Mouse (Mus musculus) intestine, embryonic 14.5 days (tissue): Measurements from ENCODE around the gene Tmem40. TPM values are rescaled to one million over a fixed set of nuclear protein-coding genes. Genes with fewer than 3 reads are reported as not detected.

Experiments
- ATAC-seq: fragments of 200-750 bp; cut with Nextera tagmentation; replicated peaks from 2 replicates; pipeline ENCODE4 v1.8.0; 2017; ENCODE audit warnings: low read depth, moderate number of reproducible peaks, moderate TSS enrichment, moderate library complexity; ENCODE audit not compliant: low FRiP score, low TSS enrichment
- DNase-seq: peaks from one replicate; pipeline ENCODE4 v3.0.0-alpha.2; 2018; ENCODE audit warnings: low spot score
- H3K27ac ChIP-seq: fragments of 300-500 bp; sonication (generic); 2 replicates; pipeline ENCODE4 v1.5.1; 2014; ENCODE audit warnings: low read depth, mild to moderate bottlenecking, control low read depth
- H3K27me3 ChIP-seq: fragments of 300-500 bp; sonication (generic); replicated peaks from 2 replicates; pipeline ENCODE4 v1.6.1; 2014; ENCODE audit warnings: low read length, control low read depth; ENCODE audit not compliant: control insufficient read depth, insufficient read depth
- H3K36me3 ChIP-seq: fragments of 300-500 bp; sonication (generic); 2 replicates; pipeline ENCODE4 v1.6.1; 2014; ENCODE audit warnings: low read length, control low read depth; ENCODE audit not compliant: control insufficient read depth, insufficient read depth
- H3K4me1 ChIP-seq: fragments of 300-500 bp; sonication (generic); replicated peaks from 2 replicates; pipeline ENCODE4 v1.6.1; 2014; ENCODE audit warnings: low read length, control low read depth, mixed read lengths; ENCODE audit not compliant: control insufficient read depth, insufficient read depth
- H3K4me2 ChIP-seq: fragments of 300-500 bp; sonication (generic); 2 replicates; pipeline ENCODE4 v1.6.1; 2014; ENCODE audit warnings: low read length
- H3K4me3 ChIP-seq: fragments of 300-500 bp; sonication (generic); 2 replicates; pipeline ENCODE4 v1.5.1; 2014; ENCODE audit warnings: low read depth, low read length, control low read depth, mixed read lengths
- H3K9ac ChIP-seq: fragments of 300-500 bp; sonication (generic); 2 replicates; pipeline ENCODE4 v1.6.1; 2014; ENCODE audit warnings: mild to moderate bottlenecking, low read length
- H3K9me3 ChIP-seq: fragments of 300-500 bp; sonication (generic); 2 replicates; pipeline ENCODE4 v1.6.1; 2016; ENCODE audit warnings: low read length, control low read depth; ENCODE audit not compliant: control insufficient read depth
- WGBS: fragments of 180-500 bp; shearing (Covaris S2); extraction: QIAGEN DNeasy Blood & Tissue Kit; methylation state at CpG from one replicate; pipeline ENCODE4 v1.1.7; 2014; 5-methylcytosine and 5-hydroxymethylcytosine counted together
- polyA plus RNA-seq: library from polyadenylated mRNA; unstranded; fragments of >200 nt; fragmentation: Nextera tagmentation; extraction: Ambion mirVana; gene quantifications from 2 replicates; pipeline ENCODE4 v1.2.1, GENCODE M21; 2014

Gene Tmem40
- polyA plus RNA-seq, 1 experiment from 2014 or later, result 0.51 TPM

DNA sequence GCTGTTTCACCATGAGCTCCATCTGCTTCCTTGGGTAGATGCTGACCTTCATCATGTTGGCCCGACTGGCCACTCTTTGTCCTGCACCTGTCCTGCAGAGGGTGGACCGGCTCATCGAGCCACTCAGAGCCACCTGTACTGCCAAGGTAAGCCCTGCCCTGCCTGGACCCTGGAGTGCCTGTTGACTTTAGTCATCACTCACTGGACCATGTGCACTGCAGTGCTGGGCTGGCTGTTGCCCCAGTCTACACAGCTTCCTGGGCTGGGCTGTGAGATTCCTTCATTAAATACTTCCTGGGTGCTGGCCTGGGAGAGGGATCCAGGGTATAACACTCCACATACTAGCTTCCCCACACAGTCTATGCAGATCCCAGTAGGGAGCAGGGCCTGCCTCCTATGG lies 39.6 kb upstream of the Tmem40 start:
- Histone ChIP-seq H3K9ac (no peak overlapping the region), H3K27me3 (no peaks in the 10 kb centered on the region), H3K36me3 (peaks cover 95% of the 10 kb centered on the region), H3K9me3 (no peaks in the 10 kb centered on the region), H3K27ac (no peak overlapping the region), H3K4me2 (no peak overlapping the region), H3K4me1 (peaks cover 11% of the 10 kb centered on the region), H3K4me3 (no peak overlapping the region)
- WGBS, result 86% methylated on average over 3 of the region's 3 CpGs
- ATAC-seq (no peak), DNase-seq (no peak)

DNA sequence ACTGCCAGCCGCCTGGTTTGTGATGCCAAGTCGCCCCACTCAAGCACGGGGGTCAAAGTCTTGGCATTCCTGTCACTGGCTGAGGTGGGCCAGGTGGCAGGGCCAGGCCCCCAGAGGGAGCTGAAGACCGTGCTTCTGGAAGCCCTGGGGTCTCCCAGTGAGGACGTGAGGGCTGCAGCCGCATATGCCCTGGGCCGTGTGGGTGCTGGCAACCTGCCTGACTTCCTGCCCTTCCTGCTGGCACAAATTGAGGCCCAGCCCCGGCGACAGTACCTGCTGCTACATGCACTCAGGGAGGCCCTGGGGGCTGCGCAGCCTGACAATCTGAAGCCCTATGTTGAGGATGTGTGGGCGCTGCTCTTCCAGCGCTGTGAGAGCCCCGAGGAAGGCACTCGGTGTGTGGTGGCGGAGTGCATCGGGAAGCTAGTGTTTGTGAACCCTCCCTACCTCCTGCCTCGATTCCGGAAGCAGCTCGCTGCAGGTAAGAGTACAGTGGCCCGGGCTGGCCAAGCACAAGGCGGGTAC lies 30.5 kb upstream of the Tmem40 start:
- ATAC-seq, result no peak
- H3K9ac ChIP-seq, result no peak overlapping the region
- WGBS, result 89% methylated on average over 21 of the region's 21 CpGs
- no peak overlapping the region for H3K27ac ChIP-seq
- no peaks in the 10 kb centered on the region for H3K4me1 ChIP-seq
- H3K27me3 ChIP-seq, result no peaks in the 10 kb centered on the region
- H3K4me3 ChIP-seq, result no peak overlapping the region
- no peak for DNase-seq
- no peaks in the 10 kb centered on the region for H3K9me3 ChIP-seq
- H3K4me2 ChIP-seq, result no peak overlapping the region
- peaks cover 99% of the 10 kb centered on the region for H3K36me3 ChIP-seq

DNA sequence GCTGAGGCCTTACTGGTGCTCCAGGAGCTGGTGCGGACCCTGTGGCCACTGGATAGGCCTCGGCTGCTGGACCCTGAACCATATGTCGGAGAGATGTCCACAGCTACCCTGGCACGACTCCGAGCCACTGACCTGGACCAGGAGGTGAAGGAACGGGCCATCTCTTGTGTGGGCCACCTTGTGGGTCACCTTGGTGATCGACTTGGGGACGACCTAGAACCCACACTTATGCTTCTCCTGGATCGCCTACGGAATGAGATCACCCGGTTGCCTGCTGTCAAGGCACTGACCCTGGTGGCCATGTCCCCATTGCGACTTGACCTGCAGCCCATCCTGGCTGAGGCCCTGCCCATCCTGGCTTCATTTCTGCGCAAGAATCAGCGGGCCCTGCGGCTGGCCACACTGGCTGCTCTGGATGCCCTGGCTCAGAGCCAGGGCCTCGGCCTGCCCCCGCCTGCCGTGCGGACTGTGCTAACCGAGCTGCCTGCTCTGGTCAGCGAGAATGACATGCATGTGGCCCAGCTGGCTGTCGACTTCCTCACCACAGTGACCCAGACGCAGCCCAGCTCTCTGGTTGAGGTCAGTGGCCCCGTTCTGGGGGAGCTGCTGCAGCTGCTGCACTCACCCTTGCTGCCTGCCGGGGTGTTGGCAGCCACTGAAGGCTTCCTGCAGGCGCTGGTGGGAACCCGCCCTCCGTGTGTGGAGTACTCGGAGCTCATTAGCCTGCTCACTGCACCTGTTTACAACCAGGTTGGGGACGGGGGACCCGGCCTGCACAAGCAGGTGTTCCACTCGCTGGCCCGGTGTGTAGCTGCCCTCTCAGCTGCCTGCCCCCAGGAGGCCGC lies 29.9 kb upstream of the Tmem40 start:
- Histone ChIP-seq H3K36me3 (peaks cover 98% of the 10 kb centered on the region), H3K4me3 (no peak overlapping the region), H3K4me1 (no peaks in the 10 kb centered on the region), H3K27me3 (no peaks in the 10 kb centered on the region), H3K27ac (no peak overlapping the region), H3K4me2 (no peak overlapping the region), H3K9me3 (no peaks in the 10 kb centered on the region), H3K9ac (no peak overlapping the region)
- DNase-seq (no peak), ATAC-seq (no peak)
- WGBS, result 84% methylated on average over 34 of the region's 34 CpGs

DNA sequence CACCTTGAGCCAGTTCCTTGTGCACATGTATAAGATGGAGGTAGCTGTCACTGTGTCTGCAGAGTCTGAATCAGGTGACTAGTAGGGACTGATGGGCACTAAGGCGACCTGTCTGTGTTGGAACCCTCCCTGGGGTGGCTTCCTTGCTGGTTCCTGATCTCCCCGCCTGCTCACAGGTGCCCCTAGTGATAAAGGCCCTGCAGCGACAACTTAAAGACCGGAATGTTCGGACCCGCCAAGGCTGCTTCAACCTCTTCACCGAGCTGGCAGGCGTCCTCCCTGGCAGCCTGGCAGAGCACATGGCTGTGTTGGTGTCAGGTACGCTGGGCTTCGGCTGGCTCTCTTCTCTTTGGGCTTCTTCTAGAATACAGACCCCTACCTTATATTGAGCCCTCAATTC lies 28.8 kb upstream of the Tmem40 start:
- H3K27ac ChIP-seq, result no peak overlapping the region
- DNase-seq (no peak), ATAC-seq (no peak)
- H3K4me2 ChIP-seq, result no peak overlapping the region
- H3K9ac ChIP-seq, result no peak overlapping the region
- no peak overlapping the region for H3K4me3 ChIP-seq
- 86% methylated on average over 10 of the region's 10 CpGs for WGBS
- no peaks in the 10 kb centered on the region for H3K4me1 ChIP-seq
- H3K36me3 ChIP-seq, result peaks cover 98% of the 10 kb centered on the region
- H3K27me3 ChIP-seq, result no peaks in the 10 kb centered on the region
- no peaks in the 10 kb centered on the region for H3K9me3 ChIP-seq

DNA sequence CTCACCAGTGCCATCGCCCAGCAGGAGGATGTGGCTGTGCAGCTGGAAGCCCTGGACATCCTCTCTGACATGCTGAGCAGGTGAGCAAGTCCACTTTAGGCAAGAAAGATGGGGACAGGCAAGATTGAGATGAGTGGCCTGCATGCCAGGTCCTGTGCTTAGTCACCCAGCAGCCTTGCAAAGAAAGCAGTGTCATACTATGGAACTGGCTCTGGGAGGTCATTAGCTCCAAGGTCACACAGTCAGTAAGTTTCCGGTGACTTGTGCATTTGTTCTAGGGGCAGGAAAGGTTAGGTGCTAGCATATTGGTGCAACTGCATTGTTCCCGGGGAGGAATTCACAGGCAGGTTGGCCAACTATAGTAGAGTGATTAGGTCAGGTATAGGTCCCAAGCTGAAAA lies 20.6 kb upstream of the Tmem40 start:
- no peak overlapping the region for H3K27ac ChIP-seq
- no peak overlapping the region for H3K9ac ChIP-seq
- no peak for ATAC-seq
- no peak overlapping the region for H3K4me3 ChIP-seq
- no peaks in the 10 kb centered on the region for H3K9me3 ChIP-seq
- no peak overlapping the region for H3K4me2 ChIP-seq
- H3K4me1 ChIP-seq, result no peaks in the 10 kb centered on the region
- DNase-seq, result no peak
- 95% methylated on average over 3 of the region's 3 CpGs for WGBS
- peaks cover 87% of the 10 kb centered on the region for H3K36me3 ChIP-seq
- H3K27me3 ChIP-seq, result no peaks in the 10 kb centered on the region

DNA sequence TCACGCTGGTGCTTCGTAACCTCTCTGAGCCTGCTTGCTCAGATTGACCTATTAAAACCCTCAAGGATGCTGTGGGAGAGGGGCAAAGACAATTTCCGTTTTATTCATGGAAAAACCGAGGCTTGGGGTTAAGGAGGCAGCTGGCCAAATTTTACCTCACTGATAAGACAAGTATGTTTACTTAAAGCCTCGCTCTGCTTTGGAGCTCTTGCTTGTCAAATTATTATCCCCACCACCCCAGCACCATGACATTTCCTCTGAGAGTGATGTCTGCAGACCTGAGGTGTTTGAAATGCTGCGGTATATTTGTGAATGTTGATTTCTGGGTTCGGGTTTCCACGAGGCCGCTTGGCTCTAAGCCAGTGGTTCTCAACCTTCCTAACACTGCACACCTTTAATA lies 14.2 kb upstream of the Tmem40 start:
- Histone ChIP-seq H3K4me3 (peak overlapping the region; percentile 83), H3K9ac (no peak overlapping the region), H3K27ac (no peak overlapping the region), H3K4me2 (peak overlapping the region; percentile 85), H3K36me3 (peaks cover 24% of the 10 kb centered on the region), H3K9me3 (peaks cover 3% of the 10 kb centered on the region; the same call in 1 of the 2 replicates), H3K27me3 (no peaks in the 10 kb centered on the region), H3K4me1 (peaks cover 27% of the 10 kb centered on the region)
- ATAC-seq (no peak), DNase-seq (no peak)
- WGBS, result 26% methylated on average over 9 of the region's 9 CpGs

DNA sequence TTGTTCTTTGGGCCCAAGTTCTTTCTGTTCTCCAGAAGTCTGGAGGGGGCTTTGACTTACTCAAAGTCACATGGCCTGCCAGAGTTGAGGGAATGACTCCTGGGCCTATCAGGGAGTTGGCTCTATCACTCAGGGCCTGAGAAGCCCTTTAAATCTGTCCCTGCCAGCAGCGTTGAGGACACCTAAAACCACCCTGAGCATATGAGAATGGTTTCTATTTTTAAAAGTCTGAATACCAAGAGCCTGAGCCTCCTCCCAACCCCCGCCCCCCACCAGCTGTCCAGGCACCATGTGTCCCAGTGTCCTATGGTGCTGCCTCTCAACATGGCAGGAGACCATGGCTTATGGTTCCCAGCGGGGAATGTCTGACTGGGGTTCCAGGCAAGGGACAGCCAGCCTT lies 13.6 kb upstream of the Tmem40 start:
- Histone ChIP-seq H3K36me3 (peaks cover 19% of the 10 kb centered on the region), H3K9me3 (peaks cover 3% of the 10 kb centered on the region; the same call in 1 of the 2 replicates), H3K4me1 (peaks cover 27% of the 10 kb centered on the region), H3K4me3 (peak overlapping the region; percentile 83), H3K27me3 (no peaks in the 10 kb centered on the region), H3K9ac (peak overlapping the region; percentile 79), H3K4me2 (peak overlapping the region; percentile 85), H3K27ac (no peak overlapping the region)
- WGBS, result 40% methylated on average over 3 of the region's 3 CpGs
- DNase-seq (no peak), ATAC-seq (no peak)

DNA sequence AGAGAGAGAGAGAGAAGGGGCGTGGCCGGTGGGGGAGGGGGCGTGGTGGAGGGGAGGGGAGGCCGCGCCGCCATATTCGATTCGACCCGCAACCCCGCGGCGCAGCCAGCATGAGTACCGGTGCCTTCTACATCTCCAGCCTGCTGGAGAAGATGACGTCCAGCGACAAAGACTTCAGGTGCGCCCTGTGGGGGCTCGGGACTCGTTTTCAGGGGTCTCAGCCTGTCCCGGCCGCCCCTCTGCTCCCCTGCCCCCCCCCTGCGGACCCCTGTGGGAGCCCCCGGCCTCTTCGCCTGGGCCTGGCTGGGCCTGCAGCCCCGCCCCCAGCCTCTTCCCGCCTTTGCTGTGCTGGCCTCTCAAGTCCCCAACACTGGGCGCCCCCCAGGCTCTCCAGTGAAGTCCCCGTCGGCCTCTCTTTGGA lies 12.3 kb upstream of the Tmem40 start, which contains the start of gene Cand2:
Gene Cand2, plus strand, starts transcription at position 38 of the 421 bp plus-strand sequence.
- 0 out of 2 replicates have a peak, but pooled peaks cover 9% of the 10 kb centered on the region for H3K36me3 ChIP-seq
- H3K4me2 ChIP-seq, result peak within 1 kb of the TSS; percentile 85
- H3K9ac ChIP-seq, result peak within 1 kb of the TSS; percentile 79
- H3K4me1 ChIP-seq, result peaks cover 27% of the 10 kb centered on the region
- H3K9me3 ChIP-seq, result peaks cover 3% of the 10 kb centered on the region; the same call in 1 of the 2 replicates
- DNase-seq (peak; percentile 89), ATAC-seq (peak; percentile 88)
- 1% methylated on average over 25 of the region's 28 CpGs for whole genome bisulfite sequencing
- H3K4me3 ChIP-seq, result peak within 1 kb of the TSS; percentile 83
- H3K27me3 ChIP-seq, result no peaks in the 10 kb centered on the region
- peak within 1 kb of the TSS; percentile 80 for H3K27ac ChIP-seq
